Mouse (Mus musculus) megakaryocyte, embryonic 14.5 days (primary cell): ENCODE data around the gene Lrp8. TPM values are rescaled to one million over a fixed set of nuclear protein-coding genes. Genes with fewer than 3 reads are reported as not detected.

ENCODE experiments used
- H3K27me3 ChIP-seq: replicated peaks from 2 replicates; pipeline ENCODE3; 2012; ENCODE audit warnings: inconsistent platforms
- H3K36me3 ChIP-seq: replicated peaks from 2 replicates; pipeline ENCODE3; 2012; ENCODE audit warnings: low read length, inconsistent platforms, mixed read lengths
- H3K4me1 ChIP-seq: 2 replicates; pipeline ENCODE4 v1.6.1; 2012; ENCODE audit warnings: inconsistent platforms
- H3K4me3 ChIP-seq: replicated peaks from 2 replicates; pipeline ENCODE3; 2012; ENCODE audit warnings: moderate library complexity, mild to moderate bottlenecking, inconsistent platforms
- H3K9me3 ChIP-seq: 2 replicates; pipeline ENCODE4 v1.6.1; 2012; ENCODE audit warnings: inconsistent platforms
- FLI1 ChIP-seq: IDR thresholded peaks from 2 replicates; pipeline ENCODE4 v1.6.1; 2012; ENCODE audit warnings: low read length, inconsistent platforms, mixed read lengths
- GATA1 ChIP-seq: IDR thresholded peaks from 3 replicates; pipeline ENCODE4 v1.6.1; 2012; ENCODE audit warnings: mixed read lengths, low read length, inconsistent platforms, borderline replicate concordance
- polyA plus RNA-seq: library from polyadenylated mRNA; stranded (reverse); fragments of >175 nt; gene quantifications from 2 replicates; pipeline ENCODE4 v1.2.3, GENCODE M21; 2012; ENCODE audit warnings: low replicate concordance; ENCODE audit not compliant: insufficient read depth

The Lrp8 gene
- polyA plus RNA-seq, 1 experiment = 14.7 TPM

GRCm38 (mm10) chr4:107843687-107844086 lies 41.6 kb downstream of the Lrp8 start:
- Histone ChIP-seq H3K4me1 (peaks cover 9% of the 10 kb centered on the region), H3K36me3 (peaks cover 90% of the 10 kb centered on the region), H3K4me3 (no peak overlapping the region), H3K9me3 (no peaks in the 10 kb centered on the region), H3K27me3 (no peaks in the 10 kb centered on the region)
- TF ChIP-seq GATA1 (no peak), FLI1 (no peak)

GRCm38 (mm10) chr4:107844971-107845370 lies 42.9 kb downstream of the Lrp8 start:
- no peaks in the 10 kb centered on the region for H3K27me3 ChIP-seq
- H3K9me3 ChIP-seq = no peaks in the 10 kb centered on the region
- H3K36me3 ChIP-seq = peaks cover 94% of the 10 kb centered on the region
- H3K4me1 ChIP-seq = peaks cover 18% of the 10 kb centered on the region
- TF ChIP-seq FLI1 = no peak
- TF ChIP-seq GATA1 = no peak
- H3K4me3 ChIP-seq = no peak overlapping the region

- H3K36me3 ChIP-seq = peaks cover 98% of the 10 kb centered on the region
Observed at GRCm38 (mm10) chr4:107846795-107847194, 44.7 kb downstream of the Lrp8 start.

DNA sequence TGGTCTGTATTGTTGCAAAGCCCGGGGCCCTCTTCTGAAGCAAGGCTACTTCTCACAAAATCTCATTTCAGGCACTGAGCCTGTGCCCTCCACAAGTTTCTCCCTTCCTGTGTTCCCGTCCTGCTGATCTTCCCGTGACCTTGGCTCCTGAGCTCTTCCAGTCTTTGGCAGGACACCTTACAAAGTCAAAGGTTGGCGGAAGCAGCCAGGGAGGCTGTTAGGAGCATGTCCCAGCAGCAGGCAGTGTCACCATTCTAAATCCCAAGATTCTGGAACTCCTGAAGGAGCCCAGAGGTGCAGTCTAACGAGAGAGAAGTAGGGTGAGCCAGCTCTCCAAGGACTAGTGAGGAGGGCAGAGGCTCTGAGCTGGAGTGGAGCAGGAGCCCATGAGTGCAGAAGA lies 46.5 kb downstream of the Lrp8 start:
- Histone ChIP-seq H3K4me1 (peaks cover 18% of the 10 kb centered on the region), H3K4me3 (no peak overlapping the region), H3K36me3 (peaks cover 98% of the 10 kb centered on the region), H3K9me3 (no peaks in the 10 kb centered on the region), H3K27me3 (no peaks in the 10 kb centered on the region)
- TF ChIP-seq FLI1 (no peak), GATA1 (no peak)

More at GRCm38 (mm10) chr4:107846795-107847194, 44.7 kb downstream of the Lrp8 start:
- Histone ChIP-seq H3K4me3 (no peak overlapping the region), H3K9me3 (no peaks in the 10 kb centered on the region), H3K27me3 (no peaks in the 10 kb centered on the region), H3K4me1 (peaks cover 18% of the 10 kb centered on the region)
- TF ChIP-seq GATA1 = no peak
- no peak for TF ChIP-seq FLI1

GRCm38 (mm10) chr4:107849621-107850020 lies 47.6 kb downstream of the Lrp8 start:
- no peak for TF ChIP-seq GATA1
- TF ChIP-seq FLI1 = no peak
- Histone ChIP-seq H3K4me3 (no peak overlapping the region), H3K27me3 (no peaks in the 10 kb centered on the region), H3K9me3 (no peaks in the 10 kb centered on the region), H3K4me1 (peaks cover 14% of the 10 kb centered on the region), H3K36me3 (peaks cover 99% of the 10 kb centered on the region)

GRCm38 (mm10) chr4:107850091-107850490 lies 48.0 kb downstream of the Lrp8 start:
- H3K9me3 ChIP-seq = no peaks in the 10 kb centered on the region
- H3K27me3 ChIP-seq = no peaks in the 10 kb centered on the region
- H3K36me3 ChIP-seq = peaks cover 100% of the 10 kb centered on the region
- no peak overlapping the region for H3K4me3 ChIP-seq
- no peak for TF ChIP-seq GATA1
- no peak for TF ChIP-seq FLI1
- H3K4me1 ChIP-seq = peaks cover 14% of the 10 kb centered on the region

GRCm38 (mm10) chr4:107853333-107853732 lies 51.3 kb downstream of the Lrp8 start:
- Histone ChIP-seq H3K36me3 (peaks cover 100% of the 10 kb centered on the region), H3K4me1 (peaks cover 14% of the 10 kb centered on the region)
- no peak for TF ChIP-seq FLI1
- no peak for TF ChIP-seq GATA1

DNA sequence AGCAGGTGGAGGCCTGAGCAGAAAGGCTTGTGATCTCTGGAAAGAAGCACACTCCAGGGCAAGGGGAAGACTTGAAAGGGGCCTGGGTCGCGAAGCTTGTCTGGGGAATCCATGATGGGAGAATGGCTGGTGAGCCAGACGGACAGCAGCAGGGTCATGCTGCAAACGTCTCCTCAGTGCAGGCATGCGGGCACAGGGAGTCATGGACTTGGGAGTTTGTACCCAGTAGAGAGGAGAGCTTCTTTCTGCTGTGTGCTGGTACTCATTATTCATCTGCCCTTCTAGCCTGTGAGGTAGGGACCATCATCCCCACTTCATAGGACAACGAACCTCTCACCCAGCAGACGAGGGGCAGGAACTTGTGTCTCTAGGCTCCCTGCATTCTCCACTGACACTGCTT lies 51.8 kb downstream of the Lrp8 start:
- Histone ChIP-seq H3K4me1 (peaks cover 14% of the 10 kb centered on the region), H3K4me3 (no peak overlapping the region), H3K36me3 (peaks cover 100% of the 10 kb centered on the region), H3K27me3 (no peaks in the 10 kb centered on the region), H3K9me3 (no peaks in the 10 kb centered on the region)
- TF ChIP-seq FLI1 (no peak), GATA1 (no peak)

More at GRCm38 (mm10) chr4:107853333-107853732, 51.3 kb downstream of the Lrp8 start:
- Histone ChIP-seq H3K27me3 (no peaks in the 10 kb centered on the region), H3K9me3 (no peaks in the 10 kb centered on the region), H3K4me3 (no peak overlapping the region)

GRCm38 (mm10) chr4:107856958-107857686 lies 55.1 kb downstream of the Lrp8 start:
- no peak overlapping the region for H3K4me3 ChIP-seq
- H3K27me3 ChIP-seq = no peaks in the 10 kb centered on the region
- TF ChIP-seq GATA1 (no peak), FLI1 (no peak)
- peaks cover 99% of the 10 kb centered on the region for H3K36me3 ChIP-seq
- H3K4me1 ChIP-seq = peaks cover 5% of the 10 kb centered on the region; the same call in 1 of the 2 replicates
- H3K9me3 ChIP-seq = no peaks in the 10 kb centered on the region

DNA sequence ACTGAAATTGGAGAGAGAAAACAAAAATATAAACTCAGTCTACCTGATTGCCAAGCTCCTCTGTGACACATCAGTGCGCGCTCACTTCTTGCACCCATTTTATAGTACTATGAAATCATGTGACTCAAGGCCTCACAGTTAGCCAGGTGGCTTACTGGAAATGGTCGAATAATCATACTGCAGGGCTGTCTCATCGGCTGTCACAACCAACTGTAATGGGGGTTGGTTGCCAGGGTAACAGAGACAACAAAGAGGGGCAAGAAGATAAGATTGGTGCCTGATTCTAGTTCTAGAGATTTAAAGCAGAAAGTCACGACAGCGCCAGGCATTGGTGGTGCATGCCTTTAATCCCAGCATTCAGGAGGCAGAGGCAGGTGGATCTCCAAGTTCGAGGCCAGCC lies 56.9 kb downstream of the Lrp8 start:
- H3K36me3 ChIP-seq = peaks cover 98% of the 10 kb centered on the region

More for the DNA sequence above, 56.9 kb downstream of the Lrp8 start:
- Histone ChIP-seq H3K4me3 (no peak overlapping the region), H3K27me3 (no peaks in the 10 kb centered on the region), H3K4me1 (peaks cover 5% of the 10 kb centered on the region; the same call in 1 of the 2 replicates), H3K9me3 (no peaks in the 10 kb centered on the region)
- no peak for TF ChIP-seq GATA1
- no peak for TF ChIP-seq FLI1
